Mouse (Mus musculus): ENCODE data around the gene Aak1. TPM values are rescaled to one million over a fixed set of nuclear protein-coding genes. Genes with fewer than 3 reads are reported as not detected.

Aak1 gene
- 13.2 TPM for polyA plus RNA-seq (2014; fragmentation: Illumina TruSeq; extraction: RNeasy Lipid Tissue Mini Kit (QIAGEN cat#74804); ENCODE audit: low read depth, low replicate concordance)

DNA sequence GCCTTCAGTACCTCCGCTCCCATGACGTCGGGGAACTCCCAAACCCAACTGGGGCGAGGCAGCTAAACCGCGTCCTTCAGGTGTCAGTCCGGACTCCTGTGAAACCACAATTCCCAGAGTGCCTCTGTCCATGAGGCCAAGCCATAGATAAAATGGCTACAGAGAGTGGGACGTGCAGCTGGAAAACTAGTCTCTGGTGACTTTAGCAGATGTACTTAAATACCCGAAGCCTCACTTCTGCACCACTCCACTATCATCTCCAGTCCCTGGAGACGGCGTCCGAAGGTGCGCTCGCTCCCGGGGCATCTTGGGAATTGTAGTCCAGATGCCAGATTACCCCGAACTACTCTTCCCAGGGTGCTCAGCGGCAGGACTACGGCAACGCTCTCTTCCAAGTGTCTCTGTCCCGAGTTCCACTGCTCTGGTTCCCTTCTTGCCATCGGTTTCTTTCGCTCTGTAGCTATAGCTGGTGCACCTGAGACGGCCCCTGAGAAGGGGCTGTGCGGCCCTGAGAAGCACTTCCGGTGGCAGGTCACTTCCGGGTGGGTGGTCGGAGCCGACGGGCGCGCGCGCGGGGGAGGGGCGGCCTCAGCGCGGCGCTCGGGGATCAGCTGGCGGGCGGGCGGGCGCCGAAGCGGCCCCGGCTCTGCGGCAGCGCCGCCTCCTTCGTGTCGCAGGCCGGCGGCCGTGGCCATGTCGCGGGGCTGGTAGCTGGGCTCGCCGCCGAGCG lies at the start of gene Aak1:
Gene Aak1, plus strand, starts transcription at position 603 of the 730 bp plus-strand sequence.

DNA sequence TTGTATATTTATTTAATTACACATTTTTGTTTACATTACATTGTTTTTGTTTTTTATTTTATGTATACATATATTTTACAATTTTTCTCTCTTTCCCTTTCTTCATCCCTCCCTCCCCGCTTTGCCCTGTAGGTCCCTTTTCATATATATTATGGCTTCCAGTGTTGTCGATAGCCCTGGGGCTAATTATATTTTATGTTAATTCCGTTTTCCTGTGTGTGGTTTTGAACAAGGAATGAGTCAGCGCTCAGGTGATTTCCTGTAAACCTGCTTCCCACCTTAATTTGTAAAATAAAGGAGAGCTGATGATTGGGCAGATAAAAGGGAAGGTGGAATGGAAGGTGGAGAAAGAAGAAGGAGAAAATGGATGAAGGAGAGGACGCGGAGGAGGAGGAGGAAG lies 159.6 kb downstream of the Aak1 start, which contains the start of gene Nfu1:
Gene Nfu1, plus strand, starts transcription at position 350 of the 400 bp plus-strand sequence.

DNA sequence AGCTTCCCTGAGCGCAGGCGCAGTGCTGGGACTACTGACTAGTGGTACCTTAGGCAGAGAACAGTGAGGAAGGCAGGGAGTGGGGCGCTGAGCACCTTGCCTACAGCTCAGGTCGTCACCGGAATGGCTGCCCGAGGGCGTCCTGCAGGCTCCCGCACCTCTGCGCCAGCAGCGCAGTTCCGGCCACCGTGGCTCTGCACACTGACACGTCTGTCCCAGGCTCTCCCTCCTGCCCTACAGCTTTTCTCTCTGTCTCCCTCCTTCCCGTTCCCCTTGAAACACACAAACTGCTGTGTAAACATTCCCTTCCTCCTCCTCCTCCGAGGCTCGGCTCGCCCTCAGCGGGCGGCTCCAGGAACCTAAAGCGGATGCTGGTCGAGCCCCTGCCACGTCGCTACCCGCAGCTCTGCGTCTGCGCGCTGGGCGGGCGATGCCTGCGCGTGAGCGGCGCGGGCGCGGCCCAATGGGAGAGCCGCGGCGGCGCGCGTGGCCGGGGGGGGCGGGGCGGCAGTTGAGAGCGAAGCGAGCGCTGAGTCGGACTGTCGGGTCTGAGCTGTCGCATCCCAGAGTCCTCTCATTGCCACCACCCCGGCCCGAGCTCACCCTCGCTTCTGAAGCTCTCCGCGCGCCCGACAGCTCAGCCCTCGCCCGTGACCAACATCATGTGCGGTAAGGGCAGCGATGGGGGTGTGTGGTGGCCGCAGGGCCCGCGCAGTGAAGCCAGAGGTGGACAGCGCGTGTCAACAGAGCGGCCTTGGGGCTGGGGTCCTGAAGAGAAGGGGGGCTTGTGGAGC lies 193.2 kb downstream of the Aak1 start, which contains the start of gene Gfpt1:
Gene Gfpt1, plus strand, starts transcription at position 510 of the 794 bp plus-strand sequence.

Other genes starting within 250 kb of the Aak1 start
- 0.66 TPM for gene Asprv1, start 221.4 kb upstream of the Aak1 start, polyA plus RNA-seq (2014; fragmentation: Illumina TruSeq; extraction: RNeasy Lipid Tissue Mini Kit (QIAGEN cat#74804); ENCODE audit: low read depth, low replicate concordance)
- 5.6 TPM for gene Mxd1, start 180.4 kb upstream of the Aak1 start, polyA plus RNA-seq (2014; fragmentation: Illumina TruSeq; extraction: RNeasy Lipid Tissue Mini Kit (QIAGEN cat#74804); ENCODE audit: low read depth, low replicate concordance)
- 71.0 TPM for gene Snrnp27, start 165.0 kb upstream of the Aak1 start, polyA plus RNA-seq (2014; fragmentation: Illumina TruSeq; extraction: RNeasy Lipid Tissue Mini Kit (QIAGEN cat#74804); ENCODE audit: low read depth, low replicate concordance)
- 24.0 TPM for gene Gmcl1, start 116.1 kb upstream of the Aak1 start, polyA plus RNA-seq (2014; fragmentation: Illumina TruSeq; extraction: RNeasy Lipid Tissue Mini Kit (QIAGEN cat#74804); ENCODE audit: low read depth, low replicate concordance)
- 75.1 TPM for gene Anxa4, start 55.9 kb upstream of the Aak1 start, polyA plus RNA-seq (2014; fragmentation: Illumina TruSeq; extraction: RNeasy Lipid Tissue Mini Kit (QIAGEN cat#74804); ENCODE audit: low read depth, low replicate concordance)
- gene Nfu1, start 159.7 kb downstream of the Aak1 start, polyA plus RNA-seq (2014; fragmentation: Illumina TruSeq; extraction: RNeasy Lipid Tissue Mini Kit (QIAGEN cat#74804); ENCODE audit: low read depth, low replicate concordance), result 44.2 TPM
- gene Gfpt1, start 193.3 kb downstream of the Aak1 start, polyA plus RNA-seq (2014; fragmentation: Illumina TruSeq; extraction: RNeasy Lipid Tissue Mini Kit (QIAGEN cat#74804); ENCODE audit: low read depth, low replicate concordance), result 34.7 TPM

Measured in adipose tissue, adult 10 weeks (tissue).